Mouse (Mus musculus): ENCODE measurements around the gene Dnajc6.

DNA sequence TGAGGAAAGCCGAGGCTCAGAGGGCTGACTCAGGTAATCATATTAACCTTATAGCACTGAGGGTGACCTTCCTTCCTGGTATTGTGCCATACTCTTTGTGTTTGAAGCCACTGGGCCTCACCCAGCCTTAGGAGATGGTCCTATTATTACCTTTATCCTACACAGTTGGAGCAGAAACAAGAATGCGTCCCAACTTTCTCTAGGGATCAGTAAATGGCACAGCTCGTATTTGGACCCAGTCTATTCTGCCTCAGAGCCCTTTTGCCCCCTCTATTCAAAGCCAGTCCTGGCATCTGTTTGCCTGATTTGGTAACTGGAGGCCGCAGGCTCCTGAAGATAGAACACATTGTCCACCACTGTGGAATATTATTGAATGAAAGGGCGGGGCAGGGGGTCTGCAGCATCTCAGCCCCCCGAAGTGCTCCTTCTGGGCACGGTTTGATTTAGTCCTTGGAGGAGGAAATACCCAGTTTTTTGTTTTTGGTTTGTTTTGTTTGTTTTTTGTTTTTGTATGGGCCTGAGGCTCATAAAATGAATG is 8.1 kb downstream of the Dnajc6 start:
- no peak for TF ChIP-seq EP300 (optimal IDR thresholded peaks at IDR 0.05)
- TF ChIP-seq CTCF (IDR thresholded peaks at IDR 0.05; ENCODE audit: low read depth), result no peak

Measured in stomach, postnatal 0 days (tissue).